24 mouse cellular contexts compared by ENCODE assay signal in the genomic region with DNA sequence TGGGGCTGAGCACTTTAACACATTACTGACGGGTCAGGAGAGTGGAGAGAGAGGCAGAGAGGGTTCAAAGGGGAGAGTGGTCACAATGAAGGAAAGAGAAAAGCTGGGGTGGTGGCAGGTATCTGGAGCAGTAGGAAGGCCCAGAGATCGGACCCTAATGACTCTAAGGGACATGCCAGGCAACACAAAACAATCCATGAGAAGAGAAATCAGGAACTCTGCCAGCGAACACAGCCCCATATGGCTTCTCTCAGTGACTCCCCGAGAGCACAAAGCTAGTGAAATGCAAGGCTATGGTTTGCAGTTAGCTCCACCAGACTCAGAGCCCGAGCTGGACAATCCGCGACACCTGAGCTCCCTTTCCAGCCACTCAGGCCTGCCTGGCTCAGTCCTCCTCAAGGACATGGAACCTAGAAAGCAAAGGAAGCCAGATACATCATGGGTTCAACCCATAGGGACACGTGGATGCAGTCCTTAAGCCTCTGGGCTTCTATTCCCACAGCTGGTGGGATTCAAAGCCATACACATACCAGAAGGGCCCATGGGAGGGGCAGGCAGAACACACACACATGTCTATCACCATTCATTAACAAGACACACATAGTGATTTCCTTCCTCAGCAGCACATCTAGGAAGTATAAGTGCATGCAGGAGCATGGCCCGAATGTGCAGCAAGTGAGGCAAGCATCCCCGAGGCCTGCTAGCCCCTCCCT. TPM values are rescaled to one million over a fixed set of nuclear protein-coding genes. Genes with fewer than 3 reads are reported as not detected.
DNase-seq lines count a peak whose midpoint lies in the region; ATAC-seq and TF ChIP-seq lines count a peak whose summit lies in the region.
"Had no signal": no experiment of that assay in that cellular context is flagged by ENCODE, and none has a peak within 500 bp of the region (broad histone marks: within the 10 kb centered on the region; RNA-seq: fewer than 3 reads in every experiment).

No protein-coding gene starts in this region.

- no peaks in the 10 kb centered on the region for H3K36me3 ChIP-seq in heart, embryonic 12.5 days
- H3K36me3 ChIP-seq in lung, embryonic 14.5 days (ENCODE audit: insufficient read depth), result no peaks in the 10 kb centered on the region
- H3K36me3 ChIP-seq in limb, embryonic 15.5 days, result no peaks in the 10 kb centered on the region
- H3K36me3 ChIP-seq: forebrain, embryonic 15.5 days; liver, embryonic 13.5 days had no signal

- H3K4me2 ChIP-seq in heart, embryonic 12.5 days, result no peak overlapping the region
- no peak overlapping the region for H3K4me2 ChIP-seq in lung, embryonic 14.5 days
- H3K4me2 ChIP-seq in limb, embryonic 15.5 days, result no peak overlapping the region
- H3K4me2 ChIP-seq: forebrain, embryonic 15.5 days; liver, embryonic 13.5 days had no signal

- no peak for DNase-seq in heart, postnatal 25 days (ENCODE audit: low spot score)
- DNase-seq in lung, embryonic 14.5 days, result peak; percentile 36
- no peak for DNase-seq in lung, adult 18-20 months
- DNase-seq in cerebellum, adult 9-10 months, result peak; percentile 81
- DNase-seq in embryo, embryonic 10.5 days (ENCODE audit: low spot score), result no peak
- DNase-seq in kidney, postnatal 14 days, result no peak
- DNase-seq: adrenal gland, postnatal 14 days; gastrocnemius, adult 2 months; heart, postnatal 10 days; kidney, adult 11 months; liver, embryonic 13.5 days; lung, postnatal 14 days; spleen, adult 18-20 months; thymus, adult 2 months had no signal

- H3K27me3 ChIP-seq in heart, embryonic 12.5 days (replicated peaks), result no peaks in the 10 kb centered on the region
- H3K27me3 ChIP-seq in lung, embryonic 14.5 days (ENCODE audit: insufficient read depth, low read length), result no peaks in the 10 kb centered on the region
- H3K27me3 ChIP-seq in limb, embryonic 15.5 days, result no peaks in the 10 kb centered on the region
- H3K27me3 ChIP-seq: forebrain, embryonic 15.5 days; liver, embryonic 13.5 days; Patski had no signal

- H3K4me1 ChIP-seq in heart, embryonic 12.5 days (replicated peaks), result peaks cover 40% of the 10 kb centered on the region
- no peaks in the 10 kb centered on the region for H3K4me1 ChIP-seq in lung, embryonic 14.5 days (ENCODE audit: insufficient read depth)
- peaks cover 16% of the 10 kb centered on the region for H3K4me1 ChIP-seq in limb, embryonic 15.5 days

- intact Hi-C loops in heart, postnatal 25 days (cut with DNase I), result no loop called here

- ATAC-seq in heart, embryonic 12.5 days (ENCODE audit: insufficient number of reproducible peaks, low FRiP score), result no peak
- no peak for ATAC-seq in lung, embryonic 14.5 days (ENCODE audit: insufficient read depth)
- no peak for ATAC-seq in limb, embryonic 15.5 days (ENCODE audit: insufficient number of reproducible peaks, low FRiP score, low TSS enrichment, low read depth)
- ATAC-seq: activated CD4-positive, CD25-positive, alpha-beta regulatory T cell, adult 4 months; forebrain, embryonic 15.5 days; hindbrain, embryonic 16.5 days; midbrain, embryonic 16.5 days; Patski had no signal

- no peak for TF ChIP-seq CTCF in lung, embryonic 14.5 days (IDR thresholded peaks at IDR 0.05; ENCODE audit: low read depth)

- no peaks in the 10 kb centered on the region for H3K9me3 ChIP-seq in heart, embryonic 12.5 days (replicated peaks)
- no peaks in the 10 kb centered on the region for H3K9me3 ChIP-seq in lung, embryonic 14.5 days (ENCODE audit: low read depth, low read length)
- H3K9me3 ChIP-seq in limb, embryonic 15.5 days, result no peaks in the 10 kb centered on the region
- H3K9me3 ChIP-seq: forebrain, embryonic 15.5 days; liver, embryonic 13.5 days; megakaryocyte, embryonic 14.5 days had no signal

- H3K4me3 ChIP-seq in heart, embryonic 12.5 days, result no peak overlapping the region
- H3K4me3 ChIP-seq in lung, embryonic 14.5 days (ENCODE audit: low read depth, low read length), result no peak overlapping the region
- no peak overlapping the region for H3K4me3 ChIP-seq in limb, embryonic 15.5 days
- H3K4me3 ChIP-seq: erythroblast, embryonic 14.5 days; forebrain, embryonic 15.5 days; liver, embryonic 13.5 days had no signal

- peak overlapping the region; percentile 85; the same call in 1 of the 2 replicates for H3K27ac ChIP-seq in heart, embryonic 12.5 days (ENCODE audit: poor library complexity, severe bottlenecking)
- H3K27ac ChIP-seq in lung, embryonic 14.5 days (ENCODE audit: low read depth), result 0 out of 2 replicates have a peak overlapping the region, but pooled peaks have one; percentile 33
- 0 out of 2 replicates have a peak overlapping the region, but pooled peaks have one; percentile 2 for H3K27ac ChIP-seq in limb, embryonic 15.5 days
- H3K27ac ChIP-seq: forebrain, embryonic 15.5 days; gastrocnemius, adult 2 months; kidney, postnatal 0 days; liver, embryonic 13.5 days had no signal

- H3K9ac ChIP-seq in heart, embryonic 12.5 days, result peak overlapping the region; percentile 56; the same call in 1 of the 2 replicates
- H3K9ac ChIP-seq in lung, embryonic 14.5 days, result no peak overlapping the region
- H3K9ac ChIP-seq in limb, embryonic 15.5 days, result no peak overlapping the region
- H3K9ac ChIP-seq: forebrain, embryonic 15.5 days; liver, embryonic 13.5 days had no signal

- 83% methylated on average over 10 of the region's 10 CpGs for WGBS in heart, embryonic 12.5 days
- 70% methylated on average over 10 of the region's 10 CpGs for WGBS in lung, embryonic 14.5 days
- WGBS in limb, embryonic 15.5 days, result 68% methylated on average over 10 of the region's 10 CpGs

RNA-seq across cellular contexts. Expression of a gene that starts 33.9 kb away (rescaled TPM):
- 12.9 and 13.7 TPM in 2 replicates for polyA plus RNA-seq in heart, embryonic 12.5 days (2016; fragmentation: Nextera tagmentation; extraction: Ambion mirVana)
- total RNA-seq in heart, postnatal 25 days (2021), result 10 to 100 TPM; 11.3 to 11.5 TPM
- 26.2 and 26.8 TPM in 2 replicates for polyA plus RNA-seq in lung, embryonic 14.5 days (2014; fragmentation: Nextera tagmentation; extraction: Ambion mirVana)
- 12.1 and 17.3 TPM in 2 replicates for polyA plus RNA-seq in limb, embryonic 15.5 days (2015; fragmentation: Nextera tagmentation; extraction: Ambion mirVana)

Comparison
In these comparisons a context has a peak if more than half of its experiments do, and no peak if none do; other contexts are left out.
1. DNase-seq: peak in lung, embryonic 14.5 days (single experiment) and cerebellum, adult 9-10 months (single experiment); none in heart, postnatal 25 days (single experiment), lung, adult 18-20 months (0 of 2), embryo, embryonic 10.5 days (single experiment) and kidney, postnatal 14 days (single experiment).
2. H3K27ac ChIP-seq: peak in every context shown above with its lines; median percentile 85 in heart, embryonic 12.5 days; 33 in lung, embryonic 14.5 days; 2 in limb, embryonic 15.5 days.